Mouse (Mus musculus): ENCODE data around the gene Gm3159.
"Not testable (repeated sequence)": the region's sequence is repeated elsewhere in the genome, so short reads cannot be mapped to it uniquely, and the experiment has no call there.

DNA sequence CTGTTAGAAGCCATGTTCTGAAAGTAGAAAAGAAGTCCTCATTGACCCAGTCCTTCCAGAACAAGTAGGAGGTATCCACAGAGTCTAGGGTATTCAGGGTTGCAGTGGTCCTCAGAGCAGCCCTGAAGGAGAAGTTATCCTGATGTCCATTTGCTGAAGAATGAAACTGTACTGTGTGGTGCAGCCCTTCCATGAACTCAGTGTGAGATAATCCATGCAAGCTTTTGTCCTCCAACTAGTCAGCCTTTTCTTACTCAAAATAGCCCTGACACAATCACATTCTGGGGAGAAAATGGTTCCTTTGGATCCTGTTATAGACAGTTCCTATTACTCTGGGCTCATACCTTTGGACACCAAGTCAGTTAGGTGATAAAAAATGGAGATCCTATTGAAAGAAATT is 6.5 kb downstream of the Gm3159 start:
- not testable (repeated sequence) for TF ChIP-seq GATA1, TAL1 (IDR thresholded peaks at IDR 0.05; ENCODE audit: low read length)

All from erythroblast, embryonic 14.5 days (primary cell).